Mouse (Mus musculus) erythroblast, embryonic 14.5 days (primary cell): ENCODE measurements around the gene Tcf12.

Experiments
- GATA1 ChIP-seq: IDR thresholded peaks from 2 replicates; pipeline ENCODE4 v1.6.1; 2012; ENCODE audit warnings: low read length, inconsistent platforms, mixed read lengths
- TAL1 ChIP-seq: IDR thresholded peaks from 3 replicates; pipeline ENCODE4 v1.6.1; 2012; ENCODE audit warnings: low read length, inconsistent platforms, mixed read lengths

DNA sequence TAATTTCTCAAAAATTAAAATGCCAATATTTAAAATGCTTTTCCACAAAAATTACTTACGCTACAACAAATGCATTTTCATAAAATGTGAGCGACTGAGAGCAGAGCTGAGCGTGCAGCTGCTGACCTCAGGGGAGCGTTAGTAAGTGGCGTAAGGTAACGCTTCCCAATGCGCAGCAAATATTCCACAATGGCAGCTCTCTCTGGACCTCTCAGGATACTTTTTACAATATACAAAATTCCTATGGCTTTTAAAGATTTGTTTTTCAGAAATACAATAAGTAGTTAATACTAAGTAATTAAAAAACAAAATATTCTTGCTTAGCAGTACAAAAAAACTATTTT, 216.8 kb downstream of the Tcf12 start:
- TF ChIP-seq GATA1, result no peak
- no peak for TF ChIP-seq TAL1
